Mouse (Mus musculus) forebrain, embryonic 16.5 days (tissue): ENCODE measurements around the gene Hsd17b3. TPM values are rescaled to one million over a fixed set of nuclear protein-coding genes. Genes with fewer than 3 reads are reported as not detected.

Experiments used
- ATAC-seq: fragments of 200-750 bp; cut with Nextera tagmentation; 2 replicates; pipeline ENCODE4 v1.8.0; 2017; ENCODE audit warnings: mild to moderate bottlenecking, moderate library complexity
- H3K27ac ChIP-seq: fragments of 300-500 bp; sonication (generic); 2 replicates; pipeline ENCODE4 v1.5.1; 2014; ENCODE audit warnings: low read length, control low read depth
- H3K27me3 ChIP-seq: fragments of 300-500 bp; sonication (generic); replicated peaks from 2 replicates; pipeline ENCODE4 v1.6.1; 2014; ENCODE audit warnings: low read length; ENCODE audit not compliant: control insufficient read depth, insufficient read depth
- H3K36me3 ChIP-seq: fragments of 300-500 bp; sonication (generic); 2 replicates; pipeline ENCODE4 v1.6.1; 2014; ENCODE audit not compliant: control insufficient read depth, insufficient read depth
- H3K4me1 ChIP-seq: fragments of 300-500 bp; sonication (generic); replicated peaks from 2 replicates; pipeline ENCODE4 v1.6.1; 2014; ENCODE audit warnings: low read length; ENCODE audit not compliant: control insufficient read depth, insufficient read depth
- H3K4me2 ChIP-seq: fragments of 300-500 bp; sonication (generic); 2 replicates; pipeline ENCODE4 v1.6.1; 2014; ENCODE audit warnings: mild to moderate bottlenecking, low read length, control low read depth
- H3K4me3 ChIP-seq: fragments of 300-500 bp; sonication (generic); replicated peaks from 2 replicates; pipeline ENCODE4 v1.5.1; 2014; ENCODE audit warnings: mild to moderate bottlenecking, low read length, control low read depth
- H3K9ac ChIP-seq: fragments of 300-500 bp; sonication (generic); replicated peaks from 2 replicates; pipeline ENCODE4 v1.6.1; 2014; ENCODE audit warnings: low read depth, low read length, control low read depth
- H3K9me3 ChIP-seq: fragments of 300-500 bp; sonication (generic); 2 replicates; pipeline ENCODE4 v1.6.1; 2016; ENCODE audit warnings: low read length; ENCODE audit not compliant: control insufficient read depth
- WGBS: fragments of 180-500 bp; shearing (Covaris S2); extraction: QIAGEN DNeasy Blood & Tissue Kit; methylation state at CpG from one replicate; pipeline ENCODE4 v1.1.7; 2014; 5-methylcytosine and 5-hydroxymethylcytosine counted together
- polyA plus RNA-seq: library from polyadenylated mRNA; unstranded; fragments of >200 nt; fragmentation: Nextera tagmentation; extraction: Ambion mirVana; gene quantifications from 2 replicates; pipeline ENCODE4 v1.2.1, GENCODE M21; 2015

The Hsd17b3 gene
- polyA plus RNA-seq, 1 experiment from 2014 or later = not detected

- H3K4me1 ChIP-seq = no peaks in the 10 kb centered on the region
Observed at GRCm38 (mm10) chr13:64035036-64035435, 54.0 kb downstream of the Hsd17b3 start.

GRCm38 (mm10) chr13:64033921-64034320 is 55.1 kb downstream of the Hsd17b3 start:
- no peak overlapping the region for H3K4me2 ChIP-seq
- H3K9ac ChIP-seq = no peak overlapping the region
- 93% methylated on average over 6 of the region's 6 CpGs for WGBS
- no peak overlapping the region for H3K4me3 ChIP-seq
- no peak overlapping the region for H3K27ac ChIP-seq
- H3K36me3 ChIP-seq = no peaks in the 10 kb centered on the region
- H3K27me3 ChIP-seq = peaks cover 5% of the 10 kb centered on the region; the same call in 1 of the 2 replicates
- H3K4me1 ChIP-seq = no peaks in the 10 kb centered on the region
- H3K9me3 ChIP-seq = no peaks in the 10 kb centered on the region
- ATAC-seq = no peak

More at GRCm38 (mm10) chr13:64035036-64035435, 54.0 kb downstream of the Hsd17b3 start:
- H3K36me3 ChIP-seq = no peaks in the 10 kb centered on the region
- no peak overlapping the region for H3K9ac ChIP-seq
- no peak for ATAC-seq
- H3K9me3 ChIP-seq = no peaks in the 10 kb centered on the region
- no peak overlapping the region for H3K4me2 ChIP-seq
- no peak overlapping the region for H3K27ac ChIP-seq
- 37% methylated on average over 8 of the region's 8 CpGs for WGBS
- peaks cover 5% of the 10 kb centered on the region; the same call in 1 of the 2 replicates for H3K27me3 ChIP-seq
- H3K4me3 ChIP-seq = no peak overlapping the region

- Histone ChIP-seq H3K27ac (no peak overlapping the region), H3K4me1 (no peaks in the 10 kb centered on the region), H3K4me2 (no peak overlapping the region), H3K9ac (no peak overlapping the region), H3K9me3 (no peaks in the 10 kb centered on the region), H3K27me3 (peaks cover 5% of the 10 kb centered on the region; the same call in 1 of the 2 replicates), H3K36me3 (no peaks in the 10 kb centered on the region), H3K4me3 (no peak overlapping the region)
- no peak for ATAC-seq
- WGBS = 78% methylated on average over 4 of the region's 4 CpGs
Observed at GRCm38 (mm10) chr13:64033181-64033580, 55.8 kb downstream of the Hsd17b3 start.

GRCm38 (mm10) chr13:64031254-64031653 is 57.8 kb downstream of the Hsd17b3 start:
- ATAC-seq = no peak
- Histone ChIP-seq H3K4me2 (no peak overlapping the region), H3K36me3 (no peaks in the 10 kb centered on the region), H3K4me1 (no peaks in the 10 kb centered on the region), H3K27me3 (no peaks in the 10 kb centered on the region; the same call in 1 of the 2 replicates), H3K4me3 (no peak overlapping the region), H3K27ac (no peak overlapping the region), H3K9me3 (no peaks in the 10 kb centered on the region), H3K9ac (no peak overlapping the region)
- 82% methylated on average over 4 of the region's 4 CpGs for WGBS

- Histone ChIP-seq H3K9me3 (no peaks in the 10 kb centered on the region), H3K36me3 (no peaks in the 10 kb centered on the region), H3K27ac (no peak overlapping the region), H3K4me2 (no peak overlapping the region), H3K9ac (no peak overlapping the region), H3K4me3 (no peak overlapping the region), H3K4me1 (no peaks in the 10 kb centered on the region), H3K27me3 (no peaks in the 10 kb centered on the region; the same call in 1 of the 2 replicates)
- ATAC-seq = no peak
- WGBS = 88% methylated on average over 1 of the region's 1 CpGs
Observed at GRCm38 (mm10) chr13:64030792-64031191, 58.2 kb downstream of the Hsd17b3 start.

GRCm38 (mm10) chr13:64024803-64025202 is 64.2 kb downstream of the Hsd17b3 start:
- Histone ChIP-seq H3K4me3 (no peak overlapping the region), H3K4me1 (peaks cover 22% of the 10 kb centered on the region), H3K4me2 (no peak overlapping the region), H3K9me3 (no peaks in the 10 kb centered on the region), H3K27ac (no peak overlapping the region), H3K9ac (no peak overlapping the region), H3K27me3 (no peaks in the 10 kb centered on the region), H3K36me3 (no peaks in the 10 kb centered on the region)
- no peak for ATAC-seq
- WGBS = 83% methylated on average over 4 of the region's 4 CpGs

GRCm38 (mm10) chr13:64022786-64023468 is 66.1 kb downstream of the Hsd17b3 start:
- Histone ChIP-seq H3K4me2 (no peak overlapping the region), H3K27ac (no peak overlapping the region), H3K9me3 (no peaks in the 10 kb centered on the region), H3K36me3 (no peaks in the 10 kb centered on the region), H3K4me1 (peaks cover 30% of the 10 kb centered on the region), H3K4me3 (no peak overlapping the region), H3K27me3 (no peaks in the 10 kb centered on the region), H3K9ac (no peak overlapping the region)
- no peak for ATAC-seq
- WGBS = 83% methylated on average over 15 of the region's 15 CpGs

- Histone ChIP-seq H3K4me2 (no peak overlapping the region), H3K36me3 (no peaks in the 10 kb centered on the region), H3K9me3 (no peaks in the 10 kb centered on the region), H3K27me3 (no peaks in the 10 kb centered on the region), H3K27ac (0 out of 2 replicates have a peak overlapping the region, but pooled peaks have one; percentile 57), H3K4me3 (no peak overlapping the region), H3K4me1 (peaks cover 30% of the 10 kb centered on the region), H3K9ac (no peak overlapping the region)
- WGBS = 19% methylated on average over 7 of the region's 7 CpGs
- ATAC-seq = peak; percentile 96
Observed at GRCm38 (mm10) chr13:64020902-64021311, 68.1 kb downstream of the Hsd17b3 start.

- no peak overlapping the region for H3K9ac ChIP-seq
- WGBS = 56% methylated on average over 10 of the region's 10 CpGs
- H3K9me3 ChIP-seq = no peaks in the 10 kb centered on the region
- no peaks in the 10 kb centered on the region for H3K27me3 ChIP-seq
- peaks cover 30% of the 10 kb centered on the region for H3K4me1 ChIP-seq
- ATAC-seq = peak; percentile 34
- H3K27ac ChIP-seq = peak overlapping the region; percentile 8; the same call in 1 of the 2 replicates
- no peak overlapping the region for H3K4me2 ChIP-seq
- H3K4me3 ChIP-seq = no peak overlapping the region
- no peaks in the 10 kb centered on the region for H3K36me3 ChIP-seq
Observed at GRCm38 (mm10) chr13:64018586-64019141, 70.4 kb downstream of the Hsd17b3 start.
